Mouse (Mus musculus) embryonic facial prominence, embryonic 11.5 days (tissue): ENCODE results near the gene Grk4. TPM values are rescaled to one million over a fixed set of nuclear protein-coding genes. Genes with fewer than 3 reads are reported as not detected.
"Not testable (repeated sequence)": the region's sequence is repeated elsewhere in the genome, so short reads cannot be mapped to it uniquely, and the experiment has no call there.

ENCODE experiments used
- ATAC-seq: fragments of 200-750 bp; cut with Nextera tagmentation; replicated peaks from 2 replicates; pipeline ENCODE4 v1.8.0; 2017; ENCODE audit warnings: low read depth; ENCODE audit not compliant: insufficient number of reproducible peaks, low FRiP score, low TSS enrichment
- DNase-seq: peaks from one replicate; pipeline ENCODE4 v3.0.0-alpha.2; 2015; ENCODE audit warnings: low spot score
- H3K27ac ChIP-seq: fragments of 300-500 bp; sonication (generic); replicated peaks from 2 replicates; pipeline ENCODE4 v1.5.1; 2014; ENCODE audit warnings: mild to moderate bottlenecking, low read depth, low read length, control low read depth
- H3K27me3 ChIP-seq: fragments of 300-500 bp; sonication (generic); 2 replicates; pipeline ENCODE4 v1.6.1; 2014; ENCODE audit warnings: mild to moderate bottlenecking, low read length, moderate library complexity, mixed read lengths; ENCODE audit not compliant: control insufficient read depth, insufficient read depth
- H3K36me3 ChIP-seq: fragments of 300-500 bp; sonication (generic); replicated peaks from 2 replicates; pipeline ENCODE4 v1.6.1; 2014; ENCODE audit warnings: low read depth, mild to moderate bottlenecking, low read length, moderate library complexity, mixed read lengths; ENCODE audit not compliant: control insufficient read depth, insufficient read depth
- H3K4me1 ChIP-seq: fragments of 300-500 bp; sonication (generic); 2 replicates; pipeline ENCODE4 v1.6.1; 2014; ENCODE audit warnings: low read length, mixed read lengths; ENCODE audit not compliant: control insufficient read depth, insufficient read depth
- H3K4me2 ChIP-seq: fragments of 300-500 bp; sonication (generic); 2 replicates; pipeline ENCODE4 v1.6.1; 2014; ENCODE audit warnings: low read depth, mild to moderate bottlenecking, control low read depth, low read length, moderate library complexity
- H3K4me3 ChIP-seq: fragments of 300-500 bp; sonication (generic); 2 replicates; pipeline ENCODE4 v1.5.1; 2014; ENCODE audit warnings: low read depth, low read length, control low read depth
- H3K9ac ChIP-seq: fragments of 300-500 bp; sonication (generic); replicated peaks from 2 replicates; pipeline ENCODE4 v1.6.1; 2014; ENCODE audit warnings: mild to moderate bottlenecking, control low read depth, low read length
- H3K9me3 ChIP-seq: fragments of 300-500 bp; sonication (generic); replicated peaks from 2 replicates; pipeline ENCODE4 v1.6.1; 2016; ENCODE audit warnings: mild to moderate bottlenecking, low read length, inconsistent platforms, mixed read lengths; ENCODE audit not compliant: control insufficient read depth
- WGBS: fragments of 180-500 bp; shearing (Covaris S2); extraction: QIAGEN DNeasy Blood & Tissue Kit; methylation state at CpG from one replicate; pipeline ENCODE4 v1.1.7; 2014; 5-methylcytosine and 5-hydroxymethylcytosine counted together
- polyA plus RNA-seq: library from polyadenylated mRNA; unstranded; fragments of >200 nt; fragmentation: Nextera tagmentation; extraction: Ambion mirVana; gene quantifications from 2 replicates; pipeline ENCODE4 v1.2.1, GENCODE M21; 2014

The Grk4 gene
- polyA plus RNA-seq, 1 experiment from 2014 or later = 3.0 TPM

DNA sequence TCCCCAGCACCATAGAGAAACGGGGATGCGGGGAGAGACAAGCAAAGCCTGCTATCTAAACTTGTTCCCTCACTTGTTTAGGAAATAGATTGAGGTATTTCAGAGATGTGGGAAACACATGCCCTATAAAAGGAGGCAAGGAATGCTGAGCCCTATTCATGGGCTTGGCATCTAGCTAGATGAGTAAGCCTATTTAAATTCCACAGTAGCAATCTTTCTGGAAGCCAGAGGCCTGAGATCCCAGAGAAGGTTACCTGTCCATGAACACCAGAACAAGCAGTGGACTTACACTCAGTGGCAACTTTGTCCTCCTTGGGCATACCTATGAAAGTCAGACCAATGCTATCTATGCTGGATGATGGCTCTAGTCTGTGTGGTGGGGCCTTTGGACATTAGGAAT lies 3.1 kb downstream of the Grk4 start:
- Histone ChIP-seq H3K4me2 (no peak overlapping the region), H3K4me1 (no peaks in the 10 kb centered on the region)

DNA sequence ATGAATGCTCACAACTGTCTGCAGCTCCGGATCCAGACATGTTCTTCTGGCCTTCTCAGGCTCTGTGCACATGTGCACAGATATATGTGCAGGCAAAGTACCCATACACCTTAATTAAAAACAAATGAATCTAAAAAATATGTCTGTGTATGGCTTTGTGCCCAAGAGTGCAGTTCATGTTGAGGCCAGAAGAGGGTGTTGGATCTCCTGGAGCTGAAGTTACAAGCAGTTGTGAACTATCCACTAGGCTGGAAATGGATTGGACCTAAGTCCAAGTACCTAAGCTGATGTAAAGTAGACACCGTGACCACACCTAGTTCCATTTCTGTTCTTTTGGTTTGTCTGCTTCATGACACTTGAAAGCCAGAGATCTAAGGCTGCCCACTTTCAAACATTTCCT lies 9.3 kb downstream of the Grk4 start:
- Histone ChIP-seq H3K27ac (no peak overlapping the region), H3K9ac (no peak overlapping the region), H3K4me3 (no peak overlapping the region), H3K4me2 (no peak overlapping the region), H3K9me3 (no peaks in the 10 kb centered on the region), H3K27me3 (no peaks in the 10 kb centered on the region), H3K36me3 (no peaks in the 10 kb centered on the region), H3K4me1 (no peaks in the 10 kb centered on the region)
- ATAC-seq (no peak), DNase-seq (no peak)
- WGBS = 76% methylated on average over 2 of the region's 2 CpGs

More for the DNA sequence above, 3.1 kb downstream of the Grk4 start:
- DNase-seq = no peak
- Histone ChIP-seq H3K9me3 (no peaks in the 10 kb centered on the region), H3K4me3 (no peak overlapping the region), H3K36me3 (no peaks in the 10 kb centered on the region), H3K27me3 (no peaks in the 10 kb centered on the region), H3K9ac (no peak overlapping the region), H3K27ac (no peak overlapping the region)
- ATAC-seq = no peak
- WGBS = 91% methylated on average over 2 of the region's 2 CpGs

DNA sequence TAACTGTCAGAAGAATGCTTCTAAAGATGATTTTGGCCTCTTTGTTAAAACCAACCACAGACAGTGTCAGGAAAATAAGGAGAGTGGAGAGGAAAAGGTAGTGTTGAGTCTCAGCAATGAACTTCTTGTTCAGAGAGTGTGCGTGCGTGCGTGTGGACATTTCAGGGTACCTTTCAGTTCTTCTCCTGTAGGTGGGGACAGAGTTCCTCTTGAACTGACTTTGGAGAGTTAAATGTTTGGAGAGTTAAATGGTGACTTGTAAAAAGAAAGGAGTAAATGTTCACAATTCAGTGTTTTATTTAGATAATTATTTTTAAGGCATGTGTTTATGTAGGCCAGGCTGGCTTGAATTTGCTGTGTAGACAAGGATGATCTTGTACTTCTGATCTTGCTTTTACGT lies 10.1 kb downstream of the Grk4 start:
- 71% methylated on average over 4 of the region's 4 CpGs for WGBS
- H3K4me2 ChIP-seq = no peak overlapping the region
- no peak for DNase-seq
- H3K9me3 ChIP-seq = no peaks in the 10 kb centered on the region
- H3K4me1 ChIP-seq = no peaks in the 10 kb centered on the region
- no peaks in the 10 kb centered on the region for H3K36me3 ChIP-seq
- H3K27me3 ChIP-seq = no peaks in the 10 kb centered on the region
- ATAC-seq = no peak
- H3K27ac ChIP-seq = no peak overlapping the region
- H3K9ac ChIP-seq = no peak overlapping the region
- no peak overlapping the region for H3K4me3 ChIP-seq

DNA sequence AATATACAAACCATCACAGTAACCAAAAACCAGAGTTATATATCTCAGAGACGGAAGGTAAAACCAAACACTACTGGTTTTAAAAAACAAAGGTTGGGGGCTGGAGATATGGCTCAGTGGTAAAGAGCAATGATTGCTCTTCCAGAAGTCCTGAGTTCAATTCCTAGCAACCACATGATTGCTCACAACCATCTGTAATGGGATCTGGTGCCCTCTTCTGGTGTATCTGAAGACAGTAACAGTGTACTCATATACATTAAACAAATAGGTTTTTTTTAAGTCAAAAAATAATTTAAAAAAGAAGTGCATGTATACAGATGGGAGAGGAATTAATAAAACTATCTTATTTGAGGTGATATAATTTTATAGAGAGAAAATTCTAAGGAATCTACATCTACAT lies 29.7 kb downstream of the Grk4 start:
- no peaks in the 10 kb centered on the region for H3K9me3 ChIP-seq
- WGBS = 87% methylated on average over 1 of the region's 1 CpGs
- H3K9ac ChIP-seq = no peak overlapping the region
- ATAC-seq = no peak
- DNase-seq = no peak
- no peaks in the 10 kb centered on the region for H3K27me3 ChIP-seq
- no peak overlapping the region for H3K4me2 ChIP-seq
- H3K27ac ChIP-seq = no peak overlapping the region
- no peak overlapping the region for H3K4me3 ChIP-seq
- H3K36me3 ChIP-seq = no peaks in the 10 kb centered on the region
- H3K4me1 ChIP-seq = no peaks in the 10 kb centered on the region

DNA sequence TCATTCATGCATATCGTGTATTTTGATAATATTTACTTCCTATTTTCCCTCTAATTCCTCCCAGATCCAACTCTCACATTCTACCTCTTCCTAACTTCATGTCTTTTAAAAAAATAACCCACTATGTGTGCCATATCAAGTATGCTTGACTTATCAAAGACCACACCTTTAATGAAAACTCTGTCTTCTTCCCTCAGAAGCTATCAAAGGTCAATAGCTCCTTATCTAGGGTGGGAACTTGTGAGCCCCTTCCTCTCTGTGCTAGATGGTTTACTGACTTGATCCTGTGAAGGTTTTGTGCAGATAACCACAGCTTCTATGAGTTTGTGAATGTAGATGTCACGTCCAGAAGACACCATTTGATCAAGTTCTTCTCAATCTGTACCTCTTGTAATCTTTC lies 32.6 kb downstream of the Grk4 start:
- 70% methylated on average over 2 of the region's 2 CpGs for WGBS
- no peak for ATAC-seq
- no peak overlapping the region for H3K27ac ChIP-seq
- H3K36me3 ChIP-seq = no peaks in the 10 kb centered on the region
- no peak overlapping the region for H3K4me2 ChIP-seq
- H3K9ac ChIP-seq = no peak overlapping the region
- H3K4me3 ChIP-seq = no peak overlapping the region
- no peaks in the 10 kb centered on the region for H3K27me3 ChIP-seq
- H3K9me3 ChIP-seq = no peaks in the 10 kb centered on the region
- no peaks in the 10 kb centered on the region for H3K4me1 ChIP-seq
- no peak for DNase-seq

DNA sequence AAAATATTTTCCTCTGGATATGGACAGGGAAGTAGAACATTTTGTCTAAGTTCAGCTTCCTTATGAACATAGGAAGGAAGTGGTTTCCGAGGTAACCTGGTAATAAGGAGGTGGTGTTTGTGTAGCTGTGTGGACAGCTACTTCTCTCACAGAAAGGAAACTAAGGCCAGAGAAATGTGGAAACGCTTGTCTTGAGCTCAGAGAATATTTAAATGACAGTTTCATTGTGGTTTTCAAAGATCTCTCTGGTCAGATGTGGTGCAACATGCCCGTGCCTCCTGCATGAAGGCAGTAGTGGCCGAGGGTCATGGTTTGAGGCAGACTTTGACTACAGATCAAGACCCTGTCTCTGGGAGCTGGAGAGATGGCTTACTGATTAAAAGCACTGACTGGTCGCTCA lies 35.3 kb downstream of the Grk4 start:
- no peak for ATAC-seq
- H3K27ac ChIP-seq = no peak overlapping the region
- no peak overlapping the region for H3K4me2 ChIP-seq
- H3K9ac ChIP-seq = no peak overlapping the region
- no peak overlapping the region for H3K4me3 ChIP-seq
- WGBS = 76% methylated on average over 5 of the region's 5 CpGs
- no peaks in the 10 kb centered on the region for H3K9me3 ChIP-seq
- H3K36me3 ChIP-seq = no peaks in the 10 kb centered on the region
- no peaks in the 10 kb centered on the region for H3K27me3 ChIP-seq
- no peaks in the 10 kb centered on the region for H3K4me1 ChIP-seq
- no peak for DNase-seq

DNA sequence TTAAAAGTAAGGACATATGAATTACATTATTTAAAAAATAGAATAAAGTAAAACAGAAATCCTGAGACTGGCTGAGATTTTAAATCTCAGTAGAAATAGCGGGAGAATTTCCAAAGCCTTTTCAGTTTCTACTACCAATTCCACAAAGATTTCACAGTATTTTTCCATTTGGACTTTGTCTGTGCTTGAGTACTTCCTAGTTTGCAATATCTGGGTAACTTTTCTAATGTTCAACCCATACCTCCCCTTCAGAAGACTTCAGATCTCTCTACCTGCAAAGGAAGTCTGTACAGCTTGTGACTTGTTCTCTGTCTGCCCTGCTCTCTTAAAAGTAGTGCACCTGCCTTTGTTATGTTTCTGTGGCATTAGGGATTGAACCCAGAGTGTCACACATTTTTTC lies 48.3 kb downstream of the Grk4 start:
- Histone ChIP-seq H3K9me3 (no peaks in the 10 kb centered on the region), H3K4me3 (no peak overlapping the region), H3K4me2 (no peak overlapping the region), H3K27ac (no peak overlapping the region), H3K4me1 (no peaks in the 10 kb centered on the region), H3K36me3 (no peaks in the 10 kb centered on the region), H3K27me3 (no peaks in the 10 kb centered on the region), H3K9ac (no peak overlapping the region)
- no peak for ATAC-seq
- no peak for DNase-seq
- WGBS = 87% methylated on average over 1 of the region's 1 CpGs

DNA sequence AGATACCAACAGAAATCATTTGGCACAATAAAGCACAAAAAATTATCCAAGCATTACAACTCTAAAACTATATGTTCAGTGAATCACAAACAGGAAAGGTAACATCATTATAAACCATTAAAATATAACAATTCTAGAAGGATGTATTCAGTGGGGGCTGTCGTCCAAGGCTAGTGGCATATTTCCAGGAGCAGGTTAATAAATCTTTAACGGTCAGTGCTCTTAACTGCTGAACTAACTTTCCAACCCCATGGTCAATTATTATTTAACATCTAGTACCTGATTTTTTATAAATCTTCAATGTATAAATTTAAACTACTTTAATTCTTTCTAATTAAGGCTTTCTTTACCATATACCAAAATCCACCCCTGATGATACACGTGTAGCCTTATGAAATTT lies 54.2 kb downstream of the Grk4 start:
- H3K9ac ChIP-seq, H3K4me1 ChIP-seq, H3K4me3 ChIP-seq, H3K9me3 ChIP-seq, DNase-seq, H3K4me2 ChIP-seq, H3K27me3 ChIP-seq, H3K36me3 ChIP-seq, H3K27ac ChIP-seq, ATAC-seq: not testable (repeated sequence)
- WGBS = 79% methylated on average over 3 of the region's 3 CpGs

DNA sequence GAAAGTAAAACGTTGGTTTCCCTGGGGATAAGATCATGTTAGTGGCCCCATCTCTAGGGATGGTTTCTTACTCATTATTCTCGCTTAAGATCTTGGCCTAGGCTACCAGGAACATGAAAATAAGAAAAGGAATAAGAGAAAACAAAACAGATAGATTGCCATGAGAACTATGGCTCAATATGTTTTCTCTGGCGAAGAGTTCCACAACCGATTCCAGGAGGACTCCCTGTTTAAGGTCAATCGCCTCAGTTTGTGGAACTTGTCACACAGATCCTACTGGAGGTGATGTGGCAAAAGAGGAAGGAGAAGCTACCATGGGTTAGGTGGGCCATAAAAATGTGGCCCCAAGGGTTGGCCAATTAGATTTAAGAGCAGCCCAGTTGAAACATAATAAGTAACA lies 54.6 kb downstream of the Grk4 start:
- Histone ChIP-seq H3K9me3 (no peaks in the 10 kb centered on the region), H3K4me2 (no peak overlapping the region), H3K27ac (no peak overlapping the region), H3K27me3 (no peaks in the 10 kb centered on the region), H3K36me3 (no peaks in the 10 kb centered on the region), H3K4me1 (no peaks in the 10 kb centered on the region), H3K4me3 (no peak overlapping the region), H3K9ac (no peak overlapping the region)
- ATAC-seq (no peak), DNase-seq (no peak)
- WGBS = 84% methylated on average over 5 of the region's 5 CpGs
